Mouse (Mus musculus): ENCODE measurements at regions not wholly inside any gene's neighbourhood (a gene's known extent, or its start where the extent isn't known, plus 50 kb on each side); places are given as distances from the start of the nearest gene placed in this dataset.

DNA sequence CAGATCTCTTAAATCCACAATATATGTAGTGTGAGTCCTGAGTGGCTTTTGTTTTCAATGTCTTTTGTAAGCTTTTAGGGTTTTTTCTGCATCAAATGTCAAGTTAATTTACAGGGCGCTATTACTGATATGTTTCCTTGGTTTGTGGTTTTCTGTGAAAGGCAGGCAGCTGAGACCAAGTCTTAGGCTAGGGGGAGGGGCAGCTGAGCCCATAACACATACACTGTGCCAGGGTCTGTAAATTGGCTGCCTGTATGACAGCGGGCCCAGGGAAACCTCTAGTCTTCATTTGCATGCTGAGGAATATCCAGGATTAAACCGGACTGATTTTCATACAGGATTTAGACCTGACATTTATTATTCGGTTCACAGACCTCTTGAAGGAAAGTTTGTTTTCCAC lies 353.2 kb upstream of the Tmem161b start:
- H3K27ac ChIP-seq (ENCODE audit: control insufficient read depth, low read depth, low read length), result no peak overlapping the region
- no peaks in the 10 kb centered on the region for H3K79me2 ChIP-seq (ENCODE audit: control insufficient read depth, insufficient read depth, low read length, poor library complexity)
- no peak overlapping the region for H3K9ac ChIP-seq (ENCODE audit: control insufficient read depth, low read depth, low read length, poor library complexity, severe bottlenecking)
- H3K27me3 ChIP-seq (ENCODE audit: control insufficient read depth in 1 of 2, insufficient read depth in 2 of 2, low read length in 2 of 2), result no peaks in the 10 kb centered on the region
- H3K9me3 ChIP-seq (replicated peaks; ENCODE audit: insufficient read depth, low read length), result no peaks in the 10 kb centered on the region
- H3K4me3 ChIP-seq (ENCODE audit: control insufficient read depth in 1 of 2, insufficient read depth in 1 of 2, low read depth in 2 of 2, low read length in 2 of 2), result no peak overlapping the region
- no peaks in the 10 kb centered on the region for H3K4me1 ChIP-seq (ENCODE audit: control insufficient read depth in 1 of 2, insufficient read depth in 2 of 2, low read length in 2 of 2)
- TF ChIP-seq ZMIZ1 (IDR thresholded peaks at IDR 0.05; ENCODE audit: low read depth, low read length) (no peak), MEF2A (IDR thresholded peaks at IDR 0.05; ENCODE audit: extremely low read depth, insufficient replicate concordance, low read depth, low read length, poor library complexity, severe bottlenecking) (no peak), CTCF (IDR thresholded peaks at IDR 0.05 in 2 of 3, conservative IDR thresholded peaks at IDR 0.05 in 1 of 3; ENCODE audit: control insufficient read depth in 1 of 3, insufficient read depth in 1 of 3, low read depth in 2 of 3, low read length in 3 of 3, poor library complexity in 1 of 3, severe bottlenecking in 1 of 3) (no peak), MAX (IDR thresholded peaks at IDR 0.05; ENCODE audit: low read length) (no peak), POLR2A (IDR thresholded peaks at IDR 0.05; ENCODE audit: control insufficient read depth in 1 of 2, insufficient read depth in 1 of 2, low read depth in 1 of 2, low read length in 2 of 2, poor library complexity in 1 of 2) (no peak), MAFK (IDR thresholded peaks at IDR 0.05; ENCODE audit: borderline replicate concordance, low read depth, low read length) (no peak), ETS1 (IDR thresholded peaks at IDR 0.05; ENCODE audit: low read depth, low read length) (no peak), ZC3H11A (IDR thresholded peaks at IDR 0.05; ENCODE audit: low read depth, low read length) (no peak), POLR2AphosphoS2 (IDR thresholded peaks at IDR 0.05; ENCODE audit: low read length) (no peak), ELF1 (IDR thresholded peaks at IDR 0.05; ENCODE audit: low read depth, low read length) (no peak)
- DNase-seq (ENCODE audit: low read depth, low spot score), result peak; percentile 4
- no peaks in the 10 kb centered on the region for H3K36me3 ChIP-seq (ENCODE audit: control insufficient read depth in 1 of 2, insufficient read depth in 2 of 2, low read length in 2 of 2)

DNA sequence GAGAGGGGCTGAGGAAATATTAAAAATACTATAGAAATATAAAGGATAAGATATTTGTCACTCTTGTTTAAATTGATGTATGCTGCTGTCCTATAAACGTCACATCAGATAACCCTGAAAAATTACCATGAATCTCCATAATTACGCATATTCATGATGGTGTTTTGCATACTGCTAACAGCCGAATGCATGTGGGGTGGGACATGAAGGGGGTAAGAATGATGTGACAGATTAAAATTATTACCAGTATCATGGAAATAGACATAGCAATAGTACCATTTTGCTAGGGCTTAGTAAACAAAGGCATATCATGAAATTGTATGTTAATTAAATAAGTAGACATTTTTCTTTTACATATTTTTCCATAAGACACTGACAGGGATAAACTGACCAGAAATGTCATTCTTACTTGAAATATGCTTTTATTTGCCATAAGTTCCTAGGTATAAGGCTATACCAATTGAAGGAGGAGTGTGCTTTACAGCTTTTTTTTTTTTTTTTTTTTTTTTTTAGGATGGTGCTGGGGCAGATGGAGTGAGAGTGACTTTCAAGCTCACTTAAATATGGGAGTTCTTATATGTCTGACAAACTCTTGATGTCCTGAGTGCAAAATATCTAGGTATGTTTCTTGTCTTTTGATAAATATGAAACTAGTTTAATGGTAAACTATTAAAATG lies 349.8 kb upstream of the Tmem161b start:
- Histone ChIP-seq H3K4me3 (ENCODE audit: control insufficient read depth in 1 of 2, insufficient read depth in 1 of 2, low read depth in 2 of 2, low read length in 2 of 2) (no peak overlapping the region), H3K27me3 (ENCODE audit: control insufficient read depth in 1 of 2, insufficient read depth in 2 of 2, low read length in 2 of 2) (no peaks in the 10 kb centered on the region), H3K4me1 (ENCODE audit: control insufficient read depth in 1 of 2, insufficient read depth in 2 of 2, low read length in 2 of 2) (no peaks in the 10 kb centered on the region), H3K79me2 (ENCODE audit: control insufficient read depth, insufficient read depth, low read length, poor library complexity) (no peaks in the 10 kb centered on the region), H3K9ac (ENCODE audit: control insufficient read depth, low read depth, low read length, poor library complexity, severe bottlenecking) (no peak overlapping the region), H3K36me3 (ENCODE audit: control insufficient read depth in 1 of 2, insufficient read depth in 2 of 2, low read length in 2 of 2) (no peaks in the 10 kb centered on the region), H3K9me3 (replicated peaks; ENCODE audit: insufficient read depth, low read length) (no peaks in the 10 kb centered on the region), H3K27ac (ENCODE audit: control insufficient read depth, low read depth, low read length) (no peak overlapping the region)
- no peak for DNase-seq (ENCODE audit: low read depth, low spot score)
- TF ChIP-seq POLR2A (IDR thresholded peaks at IDR 0.05; ENCODE audit: control insufficient read depth in 1 of 2, insufficient read depth in 1 of 2, low read depth in 1 of 2, low read length in 2 of 2, poor library complexity in 1 of 2), result no peak
- TF ChIP-seq MYB (IDR thresholded peaks at IDR 0.05; ENCODE audit: low read depth, low read length), result no peak
- TF ChIP-seq USF1 (IDR thresholded peaks at IDR 0.05; ENCODE audit: low read depth, low read length), result no peak
- TF ChIP-seq MEF2A (IDR thresholded peaks at IDR 0.05; ENCODE audit: extremely low read depth, insufficient replicate concordance, low read depth, low read length, poor library complexity, severe bottlenecking), result no peak
- no peak for TF ChIP-seq JUND (IDR thresholded peaks at IDR 0.05; ENCODE audit: low read depth, low read length)
- no peak for TF ChIP-seq MXI1 (IDR thresholded peaks at IDR 0.05; ENCODE audit: low read depth, low read length)
- no peak for TF ChIP-seq TBP (IDR thresholded peaks at IDR 0.05; ENCODE audit: low read depth, low read length)
- no peak for TF ChIP-seq GATA1 (IDR thresholded peaks at IDR 0.05; ENCODE audit: low read depth, low read length)
- no peak for TF ChIP-seq USF2 (IDR thresholded peaks at IDR 0.05; ENCODE audit: borderline replicate concordance in 1 of 2, insufficient read depth in 1 of 2, low read depth in 1 of 2, low read length in 2 of 2)
- no peak for TF ChIP-seq ETS1 (IDR thresholded peaks at IDR 0.05; ENCODE audit: low read depth, low read length)
- TF ChIP-seq KAT2A (conservative IDR thresholded peaks at IDR 0.05; ENCODE audit: low read depth, low read length), result no peak
- TF ChIP-seq RCOR1 (IDR thresholded peaks at IDR 0.05; ENCODE audit: low read depth, low read length), result no peak
- no peak for TF ChIP-seq MAX (IDR thresholded peaks at IDR 0.05; ENCODE audit: low read length)
- TF ChIP-seq GABPA (IDR thresholded peaks at IDR 0.05; ENCODE audit: low read depth, low read length), result no peak
- TF ChIP-seq CHD2 (IDR thresholded peaks at IDR 0.05; ENCODE audit: low read length), result no peak
